Mouse (Mus musculus) ES-Bruce4 (cell line): ENCODE results near the gene Kirrel3. TPM values are rescaled to one million over a fixed set of nuclear protein-coding genes. Genes with fewer than 3 reads are reported as not detected.

Experiments
- H3K27ac ChIP-seq: 2 replicates; pipeline ENCODE4 v1.5.1; 2012; ENCODE audit warnings: low read length, inconsistent platforms; ENCODE audit not compliant: insufficient read depth
- H3K27me3 ChIP-seq: 2 replicates; pipeline ENCODE4 v1.6.1; 2012; ENCODE audit warnings: mild to moderate bottlenecking, low read length, inconsistent platforms; ENCODE audit not compliant: control insufficient read depth, poor library complexity, insufficient read depth, severe bottlenecking
- H3K36me3 ChIP-seq: 2 replicates; pipeline ENCODE4 v1.6.1; 2012; ENCODE audit warnings: inconsistent platforms, mild to moderate bottlenecking, low read length, moderate library complexity; ENCODE audit not compliant: control insufficient read depth, poor library complexity, insufficient read depth, severe bottlenecking
- H3K4me1 ChIP-seq: one replicate; pipeline ENCODE4 v1.8.1; 2011; ENCODE audit warnings: low read length; ENCODE audit not compliant: control insufficient read depth, insufficient read depth
- H3K4me3 ChIP-seq: 2 replicates; pipeline ENCODE4 v1.5.1; 2011; ENCODE audit warnings: low read depth, mild to moderate bottlenecking, low read length
- H3K9ac ChIP-seq: 2 replicates; pipeline ENCODE4 v1.6.1; 2012; ENCODE audit warnings: low read depth, mild to moderate bottlenecking, inconsistent platforms; ENCODE audit not compliant: poor library complexity, severe bottlenecking
- H3K9me3 ChIP-seq: replicated peaks from 2 replicates; pipeline ENCODE4 v1.6.1; 2012; ENCODE audit warnings: mild to moderate bottlenecking, low read length, inconsistent platforms; ENCODE audit not compliant: control insufficient read depth, poor library complexity, insufficient read depth, severe bottlenecking
- CTCF ChIP-seq: IDR thresholded peaks from one replicate; pipeline ENCODE4 v1.8.1; 2011; ENCODE audit warnings: low read depth, low read length
- EP300 ChIP-seq: IDR thresholded peaks from 2 replicates; pipeline ENCODE4 v1.6.1; 2011; ENCODE audit warnings: low read depth, low read length; ENCODE audit not compliant: insufficient read depth
- POLR2A ChIP-seq: IDR thresholded peaks from one replicate; pipeline ENCODE4 v1.8.1; 2011; ENCODE audit warnings: low read length; ENCODE audit not compliant: insufficient read depth
- polyA plus RNA-seq: library from polyadenylated mRNA; stranded (reverse); fragments of >200 nt; gene quantifications from 2 replicates; pipeline ENCODE4 v1.2.4, GENCODE M21; 2011; ENCODE audit warnings: low read depth; ENCODE audit not compliant: missing spikeins, insufficient read depth, insufficient read length

Gene Kirrel3
- polyA plus RNA-seq, 1 experiment: 0.52 TPM

DNA sequence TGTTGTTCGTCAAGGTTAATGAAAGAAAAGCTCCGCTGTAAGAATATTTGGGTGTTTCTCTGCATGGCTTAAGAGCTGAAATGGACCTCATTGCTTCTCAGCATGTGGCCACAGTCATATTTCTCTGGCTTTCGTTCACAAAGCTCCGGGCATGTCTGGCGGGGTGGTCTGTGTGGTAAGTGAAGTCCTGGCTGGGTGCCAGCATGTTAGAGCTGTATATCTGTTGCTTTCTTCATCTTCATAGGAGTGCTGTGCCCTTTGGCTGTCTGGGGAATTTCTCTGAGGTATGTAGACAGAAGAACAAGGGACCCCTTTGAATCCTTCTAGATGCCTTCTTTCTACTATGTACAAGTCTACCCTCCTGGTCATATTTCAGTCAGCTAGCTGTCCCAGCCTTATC, 137.8 kb downstream of the Kirrel3 start:
- no peaks in the 10 kb centered on the region for H3K36me3 ChIP-seq
- H3K27ac ChIP-seq: no peak overlapping the region
- TF ChIP-seq POLR2A (no peak), EP300 (no peak), CTCF (no peak)
- H3K9me3 ChIP-seq: no peaks in the 10 kb centered on the region
- no peak overlapping the region for H3K4me3 ChIP-seq
- H3K27me3 ChIP-seq: no peaks in the 10 kb centered on the region
- no peaks in the 10 kb centered on the region for H3K4me1 ChIP-seq
- H3K9ac ChIP-seq: no peak overlapping the region

DNA sequence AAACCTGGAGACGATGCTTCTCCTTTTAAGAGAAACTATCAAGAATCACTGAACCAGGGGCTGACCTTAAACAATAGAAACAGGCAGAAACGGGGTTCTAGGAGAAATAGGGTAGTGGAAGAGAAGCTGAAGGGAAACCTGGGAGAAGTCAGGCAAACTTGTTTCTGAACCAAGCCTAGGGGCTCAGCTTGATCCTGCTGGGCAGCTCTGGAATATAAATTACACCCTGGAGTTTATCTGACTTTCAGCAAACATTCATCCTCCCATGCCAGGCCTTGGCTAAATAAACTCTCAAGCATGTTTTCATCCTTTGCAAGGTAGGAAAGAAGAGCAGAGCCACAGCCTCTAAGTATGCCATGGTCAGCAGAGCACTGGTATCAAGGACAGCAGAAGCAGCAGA, 138.3 kb downstream of the Kirrel3 start:
- TF ChIP-seq CTCF (no peak), EP300 (no peak), POLR2A (no peak)
- H3K4me1 ChIP-seq: no peaks in the 10 kb centered on the region

DNA sequence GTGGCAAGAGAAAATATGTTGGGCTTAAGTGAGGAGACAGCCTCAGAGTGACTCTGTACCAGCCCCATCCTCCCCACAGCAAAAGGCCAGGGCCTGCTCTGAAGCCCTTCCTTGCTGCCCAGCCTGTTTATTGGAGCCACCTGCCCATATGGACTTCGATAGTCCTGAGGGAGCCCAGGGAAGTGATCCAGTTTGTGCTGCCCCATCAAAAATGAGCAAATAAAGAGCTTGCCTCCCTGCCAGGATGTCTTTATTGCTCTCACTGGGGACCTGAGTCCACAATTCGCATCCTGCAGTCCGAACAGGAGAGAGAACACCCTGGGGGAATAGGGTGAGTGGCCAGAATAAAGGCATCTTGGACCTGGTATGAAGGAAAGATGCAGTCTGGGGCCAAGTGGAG, 143.1 kb downstream of the Kirrel3 start:
- H3K36me3 ChIP-seq: no peaks in the 10 kb centered on the region
- H3K27ac ChIP-seq: no peak overlapping the region
- no peaks in the 10 kb centered on the region for H3K9me3 ChIP-seq
- H3K27me3 ChIP-seq: no peaks in the 10 kb centered on the region
- no peak overlapping the region for H3K4me3 ChIP-seq
- H3K9ac ChIP-seq: no peak overlapping the region
- H3K4me1 ChIP-seq: no peaks in the 10 kb centered on the region
- no peak for TF ChIP-seq POLR2A
- no peak for TF ChIP-seq CTCF
- TF ChIP-seq EP300: no peak

More for the DNA sequence above, 138.3 kb downstream of the Kirrel3 start:
- no peak overlapping the region for H3K9ac ChIP-seq
- no peaks in the 10 kb centered on the region for H3K9me3 ChIP-seq
- no peak overlapping the region for H3K27ac ChIP-seq
- no peak overlapping the region for H3K4me3 ChIP-seq
- H3K36me3 ChIP-seq: no peaks in the 10 kb centered on the region
- no peaks in the 10 kb centered on the region for H3K27me3 ChIP-seq

DNA sequence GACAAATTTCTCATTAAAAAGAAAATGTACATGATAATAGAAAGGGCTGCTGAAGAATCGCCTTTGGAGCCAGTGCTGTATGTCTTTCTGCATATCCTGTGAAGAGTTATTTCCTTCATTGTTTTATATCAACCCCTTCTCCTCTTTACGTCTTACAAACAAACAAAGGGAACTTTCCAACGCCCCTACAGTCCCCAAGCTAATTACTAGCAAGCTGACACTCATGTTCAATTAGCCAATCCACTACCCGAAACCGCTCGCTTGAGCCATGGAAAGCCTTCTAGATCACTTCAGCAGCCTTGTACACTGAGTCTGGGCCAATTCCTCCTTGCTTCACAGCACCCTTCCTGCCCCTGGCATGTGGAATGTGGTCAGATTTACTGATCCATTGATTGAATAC, 150.0 kb downstream of the Kirrel3 start:
- Histone ChIP-seq H3K27me3 (no peaks in the 10 kb centered on the region), H3K27ac (no peak overlapping the region), H3K36me3 (no peaks in the 10 kb centered on the region), H3K9me3 (0 out of 2 replicates have a peak, but pooled peaks cover 7% of the 10 kb centered on the region), H3K9ac (no peak overlapping the region), H3K4me3 (no peak overlapping the region), H3K4me1 (no peaks in the 10 kb centered on the region)
- TF ChIP-seq POLR2A (no peak), EP300 (no peak), CTCF (no peak)

DNA sequence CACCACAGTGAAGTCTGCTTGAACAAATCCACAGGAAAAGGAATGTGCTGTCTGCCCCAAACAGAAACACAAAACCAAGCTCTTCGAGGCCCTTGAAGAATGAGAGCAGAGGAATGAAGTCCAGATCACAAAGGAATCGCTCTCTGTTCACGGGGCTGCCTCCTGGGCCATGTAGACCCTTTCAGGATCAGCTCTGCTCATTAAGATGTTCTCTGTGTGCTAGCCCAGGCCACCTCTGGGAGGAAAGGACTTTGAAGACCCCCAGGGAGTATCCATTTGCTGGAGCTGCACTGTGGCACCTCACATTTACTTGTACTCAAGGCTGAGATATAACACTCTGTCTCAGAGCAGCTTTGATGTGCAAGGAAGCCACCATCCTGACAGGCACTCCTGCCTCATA, 158.2 kb downstream of the Kirrel3 start:
- 0 out of 2 replicates have a peak, but pooled peaks cover 7% of the 10 kb centered on the region for H3K9me3 ChIP-seq
- H3K9ac ChIP-seq: no peak overlapping the region
- no peak overlapping the region for H3K4me3 ChIP-seq
- no peaks in the 10 kb centered on the region for H3K36me3 ChIP-seq
- no peak overlapping the region for H3K27ac ChIP-seq
- H3K27me3 ChIP-seq: no peaks in the 10 kb centered on the region
- no peak for TF ChIP-seq CTCF
- no peak for TF ChIP-seq POLR2A
- TF ChIP-seq EP300: no peak
- no peaks in the 10 kb centered on the region for H3K4me1 ChIP-seq

DNA sequence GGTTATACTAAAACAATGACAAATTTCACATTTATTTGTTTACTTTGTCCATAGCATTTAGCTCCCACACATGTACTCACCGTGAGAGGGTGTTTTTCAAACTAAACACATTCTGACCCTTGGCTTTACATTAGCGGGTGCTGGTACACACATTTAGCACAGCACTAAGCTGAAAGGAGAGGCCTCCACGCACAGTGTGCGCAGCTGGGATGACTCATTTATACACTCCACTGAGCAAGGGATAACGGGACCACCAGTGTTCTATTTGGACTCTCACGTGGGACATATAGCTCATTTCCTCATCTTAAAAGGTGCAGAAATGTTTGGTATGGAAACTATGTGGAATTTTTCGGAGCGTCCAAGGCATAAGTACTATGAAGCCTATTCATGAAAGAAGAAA, 158.7 kb downstream of the Kirrel3 start:
- H3K4me1 ChIP-seq: no peaks in the 10 kb centered on the region
- no peak for TF ChIP-seq EP300
- H3K27me3 ChIP-seq: no peaks in the 10 kb centered on the region; the same call in 1 of the 2 replicates
- no peak overlapping the region for H3K27ac ChIP-seq
- no peak overlapping the region for H3K4me3 ChIP-seq
- H3K9me3 ChIP-seq: 0 out of 2 replicates have a peak, but pooled peaks cover 7% of the 10 kb centered on the region
- no peaks in the 10 kb centered on the region for H3K36me3 ChIP-seq
- H3K9ac ChIP-seq: no peak overlapping the region

DNA sequence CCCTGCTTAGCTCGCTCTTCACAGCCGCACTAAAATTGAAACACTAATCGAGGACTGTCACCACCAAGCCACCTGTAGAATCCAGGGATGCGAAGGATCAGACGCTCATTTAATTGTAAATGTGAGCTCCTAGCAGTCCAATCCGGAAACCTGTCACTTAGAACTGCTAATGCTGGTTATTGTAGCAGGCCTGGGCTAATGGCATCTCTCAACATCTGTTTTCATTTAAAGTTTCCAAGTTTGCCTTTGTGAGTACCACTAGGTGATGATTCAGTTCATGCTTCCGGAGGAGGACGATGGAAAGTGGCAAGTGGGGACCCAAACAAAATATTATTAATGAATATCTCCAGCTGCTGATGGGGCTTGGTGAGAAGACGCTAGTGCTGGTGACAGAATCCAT, 161.1 kb downstream of the Kirrel3 start:
- no peak overlapping the region for H3K27ac ChIP-seq
- H3K9ac ChIP-seq: no peak overlapping the region
- no peaks in the 10 kb centered on the region for H3K36me3 ChIP-seq
- H3K4me1 ChIP-seq: no peaks in the 10 kb centered on the region
- TF ChIP-seq EP300 (no peak), CTCF (no peak), POLR2A (no peak)
- no peaks in the 10 kb centered on the region; the same call in 1 of the 2 replicates for H3K27me3 ChIP-seq
- H3K9me3 ChIP-seq: no peaks in the 10 kb centered on the region
- no peak overlapping the region for H3K4me3 ChIP-seq
